Mouse (Mus musculus): ENCODE measurements around the gene Gm9780. TPM values are rescaled to one million over a fixed set of nuclear protein-coding genes. Genes with fewer than 3 reads are reported as not detected.

Gm9780 gene
- polyA plus RNA-seq (2014; fragmentation: Illumina TruSeq; extraction: RNeasy Lipid Tissue Mini Kit (QIAGEN cat#74804); ENCODE audit: low replicate concordance), result 1.6 TPM

GRCm38 (mm10) chr14:26042611-26043010, at the start of gene Gm9780:
Gm9780 (minus strand) TSS chr14:26042711.

GRCm38 (mm10) chr14:26081997-26082396, 39.5 kb upstream of the Gm9780 start, which contains the start of gene Cphx3:
Cphx3 (plus strand) TSS chr14:26082297.

GRCm38 (mm10) chr14:26081216-26081615, 38.7 kb upstream of the Gm9780 start, which contains the start of gene Cphx2:
Cphx2 (plus strand) TSS chr14:26081516.

DNA sequence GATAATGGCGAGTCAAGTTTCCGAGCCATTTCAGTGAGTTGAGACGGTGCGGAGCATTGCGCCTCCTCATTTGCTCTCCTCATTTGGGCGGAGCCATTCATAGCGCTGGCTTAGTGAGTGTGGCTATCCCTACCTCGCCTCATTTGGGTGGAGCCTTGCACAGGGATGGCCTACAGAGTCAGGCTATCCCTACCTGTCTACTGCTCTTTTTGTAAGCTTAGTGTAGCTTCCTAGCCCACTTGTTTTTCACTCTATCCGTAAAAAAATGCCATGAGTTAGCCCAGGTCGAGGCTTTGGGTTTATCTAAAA, 24.8 kb upstream of the Gm9780 start, which contains the start of gene Tmem254c:
Gene Tmem254c (minus strand): TSS at position 31 of the 309 bp plus-strand sequence.

DNA sequence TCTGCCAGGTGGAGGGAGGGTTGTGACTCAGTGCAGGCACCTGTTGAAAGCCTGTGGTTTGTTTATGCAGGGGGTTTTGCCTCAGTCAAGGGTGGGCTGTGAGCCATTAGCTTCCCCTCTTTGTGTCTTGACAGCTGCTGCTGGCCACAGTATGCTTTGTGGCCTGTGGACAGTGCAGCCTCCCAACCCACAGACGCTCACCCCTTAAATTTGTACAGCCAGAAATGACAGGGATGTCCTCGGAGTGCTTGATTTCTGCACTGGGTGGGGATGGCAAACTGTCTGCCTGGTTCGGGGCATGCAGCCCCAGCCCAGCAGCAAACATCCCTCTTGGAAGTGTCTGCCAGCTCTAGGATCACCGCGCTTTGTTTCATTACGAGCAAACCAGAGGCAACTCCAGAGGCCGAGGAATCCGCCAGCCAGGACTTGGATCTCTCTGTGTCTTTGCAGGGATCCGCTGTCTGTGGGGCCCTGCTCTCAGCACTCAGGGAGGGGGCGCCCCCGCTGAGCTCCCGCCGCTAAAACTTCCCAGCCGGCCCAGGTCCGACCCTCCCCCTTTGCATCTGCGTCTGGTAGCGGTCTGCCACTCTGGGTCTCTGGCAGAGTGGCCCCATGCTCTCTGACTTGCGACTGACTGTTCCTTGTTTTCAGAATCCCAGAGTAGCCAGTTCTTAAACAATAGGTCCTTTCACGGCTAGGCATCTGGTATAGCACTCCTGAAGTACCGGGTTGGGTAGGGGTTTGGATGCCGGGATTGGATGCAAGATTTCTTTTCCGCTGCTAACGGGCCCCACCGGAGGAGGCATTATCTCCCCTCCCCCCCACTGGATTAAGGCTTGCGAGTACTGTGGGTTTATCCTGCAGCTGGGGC, 63.9 kb downstream of the Gm9780 start, which contains the start of gene Duxbl1:
Gene Duxbl1 (plus strand): TSS at position 207 of the 871 bp plus-strand sequence.

Other genes starting within 250 kb of the Gm9780 start
- gene Anxa11, start 200.6 kb downstream of the Gm9780 start, polyA plus RNA-seq (2014; fragmentation: Illumina TruSeq; extraction: RNeasy Lipid Tissue Mini Kit (QIAGEN cat#74804); ENCODE audit: low replicate concordance), result 31.5 TPM
- not detected for gene Plac9a, start 139.6 kb downstream of the Gm9780 start, polyA plus RNA-seq (2014; fragmentation: Illumina TruSeq; extraction: RNeasy Lipid Tissue Mini Kit (QIAGEN cat#74804); ENCODE audit: low replicate concordance)
- gene Tmem254a, start 115.0 kb downstream of the Gm9780 start, polyA plus RNA-seq (2014; fragmentation: Illumina TruSeq; extraction: RNeasy Lipid Tissue Mini Kit (QIAGEN cat#74804); ENCODE audit: low replicate concordance), result 15.9 TPM
- not detected for gene Cphx1, start 104.4 kb downstream of the Gm9780 start, polyA plus RNA-seq (2014; fragmentation: Illumina TruSeq; extraction: RNeasy Lipid Tissue Mini Kit (QIAGEN cat#74804); ENCODE audit: low replicate concordance)
- gene Duxbl1, start 64.1 kb downstream of the Gm9780 start, polyA plus RNA-seq (2014; fragmentation: Illumina TruSeq; extraction: RNeasy Lipid Tissue Mini Kit (QIAGEN cat#74804); ENCODE audit: low replicate concordance), result not detected
- not detected for gene Tmem254c, start 24.6 kb upstream of the Gm9780 start, polyA plus RNA-seq (2014; fragmentation: Illumina TruSeq; extraction: RNeasy Lipid Tissue Mini Kit (QIAGEN cat#74804); ENCODE audit: low replicate concordance)
- not detected for gene Cphx2, start 38.8 kb upstream of the Gm9780 start, polyA plus RNA-seq (2014; fragmentation: Illumina TruSeq; extraction: RNeasy Lipid Tissue Mini Kit (QIAGEN cat#74804); ENCODE audit: low replicate concordance)
- gene Cphx3, start 39.6 kb upstream of the Gm9780 start, polyA plus RNA-seq (2014; fragmentation: Illumina TruSeq; extraction: RNeasy Lipid Tissue Mini Kit (QIAGEN cat#74804); ENCODE audit: low replicate concordance), result not detected
- 0.48 TPM for gene Duxbl2, start 75.6 kb upstream of the Gm9780 start, polyA plus RNA-seq (2014; fragmentation: Illumina TruSeq; extraction: RNeasy Lipid Tissue Mini Kit (QIAGEN cat#74804); ENCODE audit: low replicate concordance)
- not detected for gene Plac9b, start 139.8 kb upstream of the Gm9780 start, polyA plus RNA-seq (2014; fragmentation: Illumina TruSeq; extraction: RNeasy Lipid Tissue Mini Kit (QIAGEN cat#74804); ENCODE audit: low replicate concordance)
- 47.7 TPM for gene Tmem254b, start 164.3 kb upstream of the Gm9780 start, polyA plus RNA-seq (2014; fragmentation: Illumina TruSeq; extraction: RNeasy Lipid Tissue Mini Kit (QIAGEN cat#74804); ENCODE audit: low replicate concordance)
- not detected for gene Duxbl3, start 215.3 kb upstream of the Gm9780 start, polyA plus RNA-seq (2014; fragmentation: Illumina TruSeq; extraction: RNeasy Lipid Tissue Mini Kit (QIAGEN cat#74804); ENCODE audit: low replicate concordance)

Measured in small intestine, adult 10 weeks (tissue).